Mouse (Mus musculus) liver, adult (tissue): Measurements from ENCODE around the gene Cdh23.

Experiments used
- GATA4 ChIP-seq: IDR thresholded peaks from 2 replicates; pipeline ENCODE4 v1.6.1; 2014; ENCODE audit warnings: mild to moderate bottlenecking, low read length; ENCODE audit not compliant: insufficient replicate concordance

Cdh23 gene

GRCm38 (mm10) chr10:60527949-60528348 lies 168.3 kb downstream of the Cdh23 start:
- TF ChIP-seq GATA4 = no peak

GRCm38 (mm10) chr10:60525081-60525480 lies 171.2 kb downstream of the Cdh23 start:
- TF ChIP-seq GATA4 = no peak

GRCm38 (mm10) chr10:60516286-60516685 lies 180.0 kb downstream of the Cdh23 start:
- no peak for TF ChIP-seq GATA4

GRCm38 (mm10) chr10:60498538-60498937 lies 197.8 kb downstream of the Cdh23 start:
- TF ChIP-seq GATA4 = no peak

DNA sequence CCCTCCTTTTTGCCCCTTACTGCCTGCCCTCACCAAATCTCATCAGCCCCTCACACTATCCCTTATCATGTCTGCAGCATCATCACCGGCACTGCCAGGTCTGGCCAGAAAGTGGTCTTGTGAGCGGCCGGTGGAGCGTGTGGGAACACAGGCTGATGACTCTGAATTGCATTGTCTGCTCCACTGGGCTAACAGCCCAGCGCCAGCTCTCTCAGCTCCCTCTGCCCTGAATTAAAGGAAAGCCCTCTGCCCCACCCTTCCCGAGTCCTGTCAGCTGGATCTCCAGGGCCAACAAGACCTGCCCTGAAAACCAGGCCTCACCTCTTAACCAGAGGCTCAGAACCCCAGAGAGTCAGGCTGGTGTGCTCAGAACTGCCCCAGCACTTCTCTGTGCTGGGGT lies 201.2 kb downstream of the Cdh23 start:
- TF ChIP-seq GATA4 = no peak

GRCm38 (mm10) chr10:60491538-60491937 lies 204.8 kb downstream of the Cdh23 start:
- no peak for TF ChIP-seq GATA4

- no peak for TF ChIP-seq GATA4
Observed at GRCm38 (mm10) chr10:60481381-60481780, 214.9 kb downstream of the Cdh23 start.

- TF ChIP-seq GATA4 = no peak
Observed at GRCm38 (mm10) chr10:60474549-60474948, 221.7 kb downstream of the Cdh23 start.

- no peak for TF ChIP-seq GATA4
Observed at GRCm38 (mm10) chr10:60473782-60474322, 222.4 kb downstream of the Cdh23 start.

DNA sequence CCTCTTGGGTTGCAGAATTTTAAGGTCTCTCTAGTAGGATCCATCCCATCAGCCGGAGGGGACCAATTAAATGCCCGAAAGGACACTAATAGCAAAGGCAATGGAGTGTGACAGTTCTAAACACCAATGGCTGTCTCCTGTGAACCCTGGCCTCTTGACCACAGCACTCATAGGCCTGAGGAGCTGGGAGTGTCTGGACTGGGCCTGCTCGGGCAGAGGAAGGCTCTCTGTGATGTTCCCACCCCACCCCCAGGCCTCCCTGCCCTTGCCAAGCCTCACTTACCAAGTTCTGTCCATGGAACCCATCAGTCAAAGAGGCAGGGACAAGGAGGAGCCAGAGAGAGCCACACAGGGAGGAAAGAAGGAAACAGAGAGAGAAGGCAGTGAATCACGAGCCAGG lies 228.5 kb downstream of the Cdh23 start:
- TF ChIP-seq GATA4 = no peak

DNA sequence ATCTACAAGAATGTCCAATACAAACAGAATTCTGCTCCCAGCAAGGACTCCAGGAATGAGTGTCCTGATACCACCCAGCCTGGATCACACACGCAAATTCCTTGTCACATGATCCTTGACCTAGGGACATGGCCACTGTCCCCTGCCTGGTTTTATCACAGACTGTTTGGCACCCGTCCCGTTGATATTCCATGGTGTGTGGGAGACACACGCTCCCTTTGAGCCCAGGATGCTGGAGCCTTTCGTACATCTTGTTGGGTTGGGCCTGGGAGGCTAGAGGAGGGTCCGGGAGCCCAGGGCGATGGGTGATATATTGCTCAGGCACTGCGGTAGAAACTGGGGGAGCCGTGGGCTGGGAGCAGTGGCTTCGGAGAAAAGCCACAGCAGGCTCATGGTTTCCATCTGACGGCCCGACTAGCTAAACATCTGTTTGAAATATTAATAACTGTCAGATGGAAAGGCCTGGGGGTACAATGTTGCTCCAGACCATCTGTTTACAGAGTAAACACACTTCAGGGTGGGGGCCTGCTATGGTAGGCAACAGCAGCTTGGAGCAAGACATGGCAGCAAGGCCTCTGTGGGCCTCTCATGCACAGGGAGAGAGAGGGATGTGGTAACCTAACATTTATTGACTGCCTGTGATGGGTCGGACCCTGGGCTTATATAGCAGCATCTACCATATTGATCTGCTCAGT lies 232.2 kb downstream of the Cdh23 start:
- TF ChIP-seq GATA4 = no peak

DNA sequence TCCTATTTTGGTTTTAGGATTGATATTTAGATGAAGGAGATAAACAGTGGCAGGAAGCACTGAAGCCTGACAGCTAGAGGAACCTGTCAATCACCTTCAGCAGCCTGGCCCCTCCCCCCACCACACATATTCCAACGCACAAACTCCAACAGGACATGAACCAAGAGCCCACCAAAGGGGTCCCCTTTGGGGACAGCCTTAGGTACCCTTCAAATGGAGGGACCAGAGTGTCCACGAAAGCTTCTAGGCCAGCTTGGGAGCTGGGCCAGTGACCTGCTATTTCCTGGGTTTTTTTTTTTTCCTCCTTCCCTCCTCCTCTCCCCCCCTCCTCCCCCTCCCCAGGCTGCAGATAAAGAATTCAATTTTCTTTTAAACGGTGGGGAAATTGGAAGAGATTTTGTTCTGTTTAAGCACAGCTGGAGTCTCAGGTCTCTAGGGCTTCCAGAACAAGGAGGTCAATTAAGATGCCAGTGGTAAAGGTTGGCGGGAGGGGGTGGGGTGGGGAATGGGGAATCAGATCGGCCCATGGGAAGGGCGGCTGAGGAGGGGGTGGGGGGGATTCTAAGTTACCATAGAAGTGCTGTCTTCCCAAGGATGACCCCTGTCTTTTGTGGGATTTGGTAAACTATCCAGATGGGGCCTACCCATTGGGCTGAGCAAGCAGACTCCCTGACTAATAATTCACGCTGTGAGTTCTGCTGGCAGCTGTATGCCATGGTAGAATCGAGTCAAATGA lies 239.5 kb downstream of the Cdh23 start:
- TF ChIP-seq GATA4 = no peak

DNA sequence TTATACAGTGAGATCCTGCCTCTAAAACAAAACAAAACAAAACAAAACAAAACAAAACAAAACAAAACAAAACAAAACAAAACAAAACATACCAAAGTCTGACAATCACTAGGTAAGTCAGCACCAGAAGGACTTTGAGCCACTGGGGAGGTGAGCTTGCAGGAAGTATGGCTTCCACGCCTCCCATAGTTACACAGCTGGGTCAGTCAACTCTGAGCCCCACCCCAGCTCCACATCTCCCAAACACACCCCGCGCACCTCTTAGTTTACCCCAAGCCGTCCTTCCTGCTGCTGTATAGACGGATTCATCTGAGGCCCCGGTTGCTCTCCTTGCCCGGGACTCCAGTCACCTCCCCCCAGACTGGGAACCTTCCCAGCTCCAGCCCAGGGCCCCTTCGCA lies 241.1 kb downstream of the Cdh23 start:
- no peak for TF ChIP-seq GATA4

DNA sequence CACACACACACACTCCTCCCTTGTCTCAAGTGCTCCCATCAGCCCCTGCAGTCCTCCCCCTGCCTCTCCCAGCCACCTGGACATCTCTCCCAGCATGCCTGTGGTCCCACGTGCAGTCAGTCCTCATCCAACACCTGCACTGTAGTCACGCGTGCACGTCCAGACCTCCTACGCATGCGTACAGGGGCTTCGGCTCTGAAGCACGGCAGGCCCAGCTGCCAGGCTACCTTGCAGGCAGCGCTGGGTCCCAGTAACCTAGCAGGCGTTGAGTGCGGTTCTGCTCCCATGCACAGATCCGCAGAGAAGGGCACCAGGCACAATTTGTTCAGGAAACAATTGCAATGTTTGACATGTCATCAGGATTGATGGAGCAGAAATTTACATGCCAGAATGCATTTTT lies 249.1 kb downstream of the Cdh23 start:
- TF ChIP-seq GATA4 = no peak

DNA sequence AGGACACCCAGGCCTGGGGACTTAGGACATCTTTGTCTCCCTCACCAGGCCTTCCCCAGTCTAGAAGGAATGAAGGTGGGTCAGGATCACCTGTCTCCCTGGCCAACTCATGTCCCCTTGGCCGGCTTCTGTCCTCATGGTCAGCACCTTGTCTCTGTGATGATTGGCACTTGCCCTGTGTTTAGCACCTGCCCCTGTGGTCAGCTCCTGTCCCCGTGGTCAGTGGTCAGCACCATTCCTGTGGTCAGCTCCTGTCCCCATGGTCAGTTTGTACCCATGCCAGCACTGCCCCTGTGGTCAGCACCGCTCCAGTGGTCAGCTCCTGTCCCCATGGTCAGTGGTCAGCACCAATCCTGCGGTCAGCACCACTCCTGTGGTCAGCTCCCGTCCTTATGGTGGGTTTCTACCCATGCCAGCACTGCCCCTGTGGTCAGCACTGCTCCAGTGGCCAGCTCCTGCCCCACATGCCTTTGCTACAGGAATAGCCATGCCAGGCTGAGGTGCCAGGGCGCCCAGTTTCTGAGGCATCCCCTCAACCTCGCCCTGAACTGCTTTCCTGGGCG lies 251.2 kb downstream of the Cdh23 start:
- TF ChIP-seq GATA4 = no peak

GRCm38 (mm10) chr10:60443078-60443477 lies 253.2 kb downstream of the Cdh23 start:
- TF ChIP-seq GATA4 = no peak
